Mouse (Mus musculus) testis, postnatal 10 days (tissue): ENCODE measurements around the gene Ssx9.
"Not testable (repeated sequence)": the region's sequence is repeated elsewhere in the genome, so short reads cannot be mapped to it uniquely, and the experiment has no call there.

ENCODE experiments used
- DNase-seq: peaks from one replicate; pipeline ENCODE4 v3.0.0; 2021; ENCODE audit warnings: low spot score

The Ssx9 gene

GRCm38 (mm10) chrX:8748132-8748531 lies at the start of gene Ssx9:
Gene Ssx9, plus strand, starts transcription at chrX:8748432.
- DNase-seq = not testable (repeated sequence)

- DNase-seq = peak; percentile 53
These were observed 15.3 kb upstream of the Ssx9 start for GRCm38 (mm10) chrX:8732907-8733306.

- not testable (repeated sequence) for DNase-seq
These were observed 55.2 kb downstream of the Ssx9 start, which contains the start of gene Ssxb5 for GRCm38 (mm10) chrX:8803391-8803790. Gene Ssxb5, plus strand, starts transcription at chrX:8803691.
